Mouse (Mus musculus) cortical plate, adult 2 months (tissue): ENCODE measurements around the gene Fat4.

Source experiments
- CTCF ChIP-seq: fragments of 200-500 bp; IDR thresholded peaks from 2 replicates; pipeline ENCODE4 v1.5.1; 2011; ENCODE audit warnings: mild to moderate bottlenecking, control low read depth, low read length; ENCODE audit not compliant: insufficient read depth; ENCODE audit errors: extremely low read depth
- POLR2A ChIP-seq: fragments of 200-500 bp; IDR thresholded peaks from 2 replicates; pipeline ENCODE4 v1.6.1; 2011; ENCODE audit warnings: mild to moderate bottlenecking, low read length, control low read depth; ENCODE audit not compliant: insufficient read depth; ENCODE audit errors: extremely low read depth

DNA sequence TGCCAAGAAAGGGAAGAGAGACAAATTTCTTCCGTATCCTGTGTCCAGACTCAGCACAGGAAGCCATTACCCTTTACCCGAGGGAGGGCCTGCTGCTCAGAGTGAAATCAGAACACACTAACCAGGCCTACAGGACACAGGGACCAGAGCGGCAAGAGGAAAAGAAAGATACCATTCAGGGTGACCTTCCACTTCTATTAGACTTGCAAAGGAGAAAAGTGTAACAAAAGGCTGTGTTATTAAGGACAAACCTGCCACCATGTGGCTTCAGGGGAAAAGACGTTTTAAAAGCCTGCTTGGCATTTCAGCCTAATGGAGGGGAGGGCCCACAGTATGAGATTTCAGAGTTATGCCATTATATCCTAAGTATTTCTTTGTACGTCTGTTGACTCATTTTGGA, 26.1 kb upstream of the Fat4 start:
- no peak for TF ChIP-seq POLR2A
- TF ChIP-seq CTCF = no peak
